Mouse (Mus musculus): ENCODE data around the gene Rsrc1. TPM values are rescaled to one million over a fixed set of nuclear protein-coding genes. Genes with fewer than 3 reads are reported as not detected.

Rsrc1 gene
- polyA plus RNA-seq, 1 experiment: 12.9 TPM

GRCm38 (mm10) chr3:66981706-66982105 is 516 bp downstream of the Rsrc1 start, which contains the start of gene Shox2:
Gene Shox2, minus strand, starts transcription at chr3:66981771.
- H3K36me3 ChIP-seq (ENCODE audit: control insufficient read depth, insufficient read depth): no peaks in the 10 kb centered on the region
- peak within 1 kb of the TSS; percentile 82 for H3ac ChIP-seq (ENCODE audit: control insufficient read depth, insufficient read length)
- H3K4me3 ChIP-seq: peak within 1 kb of the TSS; percentile 93
- peaks cover 68% of the 10 kb centered on the region for H3K79me2 ChIP-seq (ENCODE audit: control insufficient read depth, insufficient read depth)
- no peaks in the 10 kb centered on the region for H3K27me3 ChIP-seq (ENCODE audit: control insufficient read depth, insufficient read depth, insufficient read length)
- TF ChIP-seq CEBPB (IDR thresholded peaks at IDR 0.05; ENCODE audit: insufficient read depth, poor library complexity, severe bottlenecking): no peak
- TF ChIP-seq POLR2A (IDR thresholded peaks at IDR 0.05; ENCODE audit: insufficient read length, low read depth): no peak
- no peak for TF ChIP-seq MYOD1 (IDR thresholded peaks at IDR 0.05; ENCODE audit: control insufficient read depth in 1 of 3, insufficient read length in 2 of 3, low read depth in 2 of 3)
- no peak for TF ChIP-seq E2F4 (IDR thresholded peaks at IDR 0.05; ENCODE audit: insufficient read depth)
- TF ChIP-seq TCF3 (IDR thresholded peaks at IDR 0.05; ENCODE audit: insufficient read length, low read depth): no peak
- peak within 1 kb of the TSS; percentile 92 for H3K4me2 ChIP-seq (ENCODE audit: low read depth)

- no peaks in the 10 kb centered on the region for H3K27me3 ChIP-seq (ENCODE audit: control insufficient read depth, insufficient read depth, insufficient read length)
- H3K36me3 ChIP-seq (ENCODE audit: control insufficient read depth, insufficient read depth): no peaks in the 10 kb centered on the region
- peak overlapping the region; percentile 82 for H3ac ChIP-seq (ENCODE audit: control insufficient read depth, insufficient read length)
- H3K79me2 ChIP-seq (ENCODE audit: control insufficient read depth, insufficient read depth): peaks cover 75% of the 10 kb centered on the region
- H3K4me3 ChIP-seq: peak overlapping the region; percentile 93
- TF ChIP-seq TCF12 (IDR thresholded peaks at IDR 0.05; ENCODE audit: insufficient read depth, poor library complexity, severe bottlenecking): no peak
- TF ChIP-seq MYOG (IDR thresholded peaks at IDR 0.05; ENCODE audit: control insufficient read depth in 1 of 3, insufficient read depth in 1 of 3, insufficient read length in 2 of 3, low read depth in 2 of 3): peak in 1 of 3 experiments; percentile 27
- TF ChIP-seq POLR2AphosphoS2 (IDR thresholded peaks at IDR 0.05; ENCODE audit: insufficient read length, low read depth): no peak
- no peak for TF ChIP-seq E2F4 (IDR thresholded peaks at IDR 0.05; ENCODE audit: insufficient read depth)
- no peak for TF ChIP-seq SRF (IDR thresholded peaks at IDR 0.05; ENCODE audit: control insufficient read depth, insufficient read length, low read depth)
- TF ChIP-seq MAX (IDR thresholded peaks at IDR 0.05; ENCODE audit: low read depth): no peak
- TF ChIP-seq TCF3 (IDR thresholded peaks at IDR 0.05; ENCODE audit: insufficient read length, low read depth): no peak
- TF ChIP-seq MYOD1 (IDR thresholded peaks at IDR 0.05; ENCODE audit: control insufficient read depth in 1 of 3, insufficient read length in 2 of 3, low read depth in 2 of 3): peak in 2 of 3 experiments; percentile 16
- peak; percentile 25 for TF ChIP-seq POLR2A (IDR thresholded peaks at IDR 0.05; ENCODE audit: insufficient read length, low read depth)
- TF ChIP-seq CEBPB (IDR thresholded peaks at IDR 0.05; ENCODE audit: insufficient read depth, poor library complexity, severe bottlenecking): no peak
- no peak for TF ChIP-seq REST (IDR thresholded peaks at IDR 0.05; ENCODE audit: insufficient read depth, insufficient read length)
- no peak for TF ChIP-seq USF1 (IDR thresholded peaks at IDR 0.05; ENCODE audit: low read depth)
- peak overlapping the region; percentile 62 for H3K4me2 ChIP-seq (ENCODE audit: low read depth)
These were observed 1.2 kb downstream of the Rsrc1 start for GRCm38 (mm10) chr3:66982181-66982911.

- Histone ChIP-seq H3K4me3 (peak overlapping the region; percentile 93), H3ac (ENCODE audit: control insufficient read depth, insufficient read length) (no peak overlapping the region), H3K36me3 (ENCODE audit: control insufficient read depth, insufficient read depth) (no peaks in the 10 kb centered on the region), H3K79me2 (ENCODE audit: control insufficient read depth, insufficient read depth) (peaks cover 77% of the 10 kb centered on the region), H3K27me3 (ENCODE audit: control insufficient read depth, insufficient read depth, insufficient read length) (no peaks in the 10 kb centered on the region), H3K4me2 (ENCODE audit: low read depth) (peak overlapping the region; percentile 62)
- TF ChIP-seq MAX (IDR thresholded peaks at IDR 0.05; ENCODE audit: low read depth) (no peak), TCF3 (IDR thresholded peaks at IDR 0.05; ENCODE audit: insufficient read length, low read depth) (no peak), MYOD1 (IDR thresholded peaks at IDR 0.05; ENCODE audit: control insufficient read depth in 1 of 3, insufficient read length in 2 of 3, low read depth in 2 of 3) (no peak), SRF (IDR thresholded peaks at IDR 0.05; ENCODE audit: control insufficient read depth, insufficient read length, low read depth) (no peak), E2F4 (IDR thresholded peaks at IDR 0.05; ENCODE audit: insufficient read depth) (no peak), REST (IDR thresholded peaks at IDR 0.05; ENCODE audit: insufficient read depth, insufficient read length) (no peak), USF1 (IDR thresholded peaks at IDR 0.05; ENCODE audit: low read depth) (no peak), TCF12 (IDR thresholded peaks at IDR 0.05; ENCODE audit: insufficient read depth, poor library complexity, severe bottlenecking) (no peak), CEBPB (IDR thresholded peaks at IDR 0.05; ENCODE audit: insufficient read depth, poor library complexity, severe bottlenecking) (no peak), POLR2A (IDR thresholded peaks at IDR 0.05; ENCODE audit: insufficient read length, low read depth) (no peak)
These were observed 2.3 kb downstream of the Rsrc1 start for GRCm38 (mm10) chr3:66983481-66983880.

GRCm38 (mm10) chr3:66985539-66986286 is 4.5 kb downstream of the Rsrc1 start:
- Histone ChIP-seq H3K79me2 (ENCODE audit: control insufficient read depth, insufficient read depth) (peaks cover 77% of the 10 kb centered on the region), H3K36me3 (ENCODE audit: control insufficient read depth, insufficient read depth) (no peaks in the 10 kb centered on the region), H3K27me3 (ENCODE audit: control insufficient read depth, insufficient read depth, insufficient read length) (no peaks in the 10 kb centered on the region), H3K4me3 (peak overlapping the region; percentile 93), H3K4me2 (ENCODE audit: low read depth) (peak overlapping the region; percentile 71), H3ac (ENCODE audit: control insufficient read depth, insufficient read length) (peak overlapping the region; percentile 58)
- peak in 1 of 3 experiments; percentile 44 for TF ChIP-seq MYOD1 (IDR thresholded peaks at IDR 0.05; ENCODE audit: control insufficient read depth in 1 of 3, insufficient read length in 2 of 3, low read depth in 2 of 3)
- TF ChIP-seq REST (IDR thresholded peaks at IDR 0.05; ENCODE audit: insufficient read depth, insufficient read length): no peak
- TF ChIP-seq SRF (IDR thresholded peaks at IDR 0.05; ENCODE audit: control insufficient read depth, insufficient read length, low read depth): peak; percentile 58
- TF ChIP-seq CEBPB (IDR thresholded peaks at IDR 0.05; ENCODE audit: insufficient read depth, poor library complexity, severe bottlenecking): no peak
- TF ChIP-seq MAX (IDR thresholded peaks at IDR 0.05; ENCODE audit: low read depth): no peak
- TF ChIP-seq E2F4 (IDR thresholded peaks at IDR 0.05; ENCODE audit: insufficient read depth): peak; percentile 90
- peak; percentile 70 for TF ChIP-seq POLR2A (IDR thresholded peaks at IDR 0.05; ENCODE audit: insufficient read length, low read depth)
- TF ChIP-seq POLR2AphosphoS2 (IDR thresholded peaks at IDR 0.05; ENCODE audit: insufficient read length, low read depth): peak; percentile 85
- TF ChIP-seq MYOG (IDR thresholded peaks at IDR 0.05; ENCODE audit: control insufficient read depth in 1 of 3, insufficient read depth in 1 of 3, insufficient read length in 2 of 3, low read depth in 2 of 3): no peak
- no peak for TF ChIP-seq TCF12 (IDR thresholded peaks at IDR 0.05; ENCODE audit: insufficient read depth, poor library complexity, severe bottlenecking)
- TF ChIP-seq USF1 (IDR thresholded peaks at IDR 0.05; ENCODE audit: low read depth): no peak
- TF ChIP-seq TCF3 (IDR thresholded peaks at IDR 0.05; ENCODE audit: insufficient read length, low read depth): no peak

All from myocyte (in vitro differentiated cells).